Mouse (Mus musculus): Measurements from ENCODE around the gene Ccdc116. TPM values are rescaled to one million over a fixed set of nuclear protein-coding genes. Genes with fewer than 3 reads are reported as not detected.

Gene Ccdc116
- polyA plus RNA-seq, 2 experiments from 2014 or later: 0.24 to 0.54 TPM

DNA sequence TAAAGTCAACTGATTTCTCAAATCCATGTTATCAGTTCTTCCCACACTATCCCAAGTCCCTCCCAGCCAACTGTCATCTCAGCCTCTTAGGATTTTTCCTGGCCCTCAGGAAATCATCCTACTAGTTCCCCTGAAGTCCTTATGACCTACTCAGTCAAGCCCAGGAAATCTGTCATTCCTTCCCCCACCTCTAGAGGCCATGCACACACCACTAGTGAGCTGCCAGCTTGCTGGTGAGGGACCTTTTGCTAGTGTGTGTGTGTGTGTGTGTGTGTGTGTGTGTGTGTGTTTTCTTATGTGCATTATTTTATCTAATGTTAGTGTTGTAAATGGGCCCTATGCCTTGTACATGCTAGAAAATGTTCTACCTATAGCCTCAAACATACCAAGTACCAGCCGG, 19.7 kb downstream of the Ccdc116 start:
- ATAC-seq: no peak

DNA sequence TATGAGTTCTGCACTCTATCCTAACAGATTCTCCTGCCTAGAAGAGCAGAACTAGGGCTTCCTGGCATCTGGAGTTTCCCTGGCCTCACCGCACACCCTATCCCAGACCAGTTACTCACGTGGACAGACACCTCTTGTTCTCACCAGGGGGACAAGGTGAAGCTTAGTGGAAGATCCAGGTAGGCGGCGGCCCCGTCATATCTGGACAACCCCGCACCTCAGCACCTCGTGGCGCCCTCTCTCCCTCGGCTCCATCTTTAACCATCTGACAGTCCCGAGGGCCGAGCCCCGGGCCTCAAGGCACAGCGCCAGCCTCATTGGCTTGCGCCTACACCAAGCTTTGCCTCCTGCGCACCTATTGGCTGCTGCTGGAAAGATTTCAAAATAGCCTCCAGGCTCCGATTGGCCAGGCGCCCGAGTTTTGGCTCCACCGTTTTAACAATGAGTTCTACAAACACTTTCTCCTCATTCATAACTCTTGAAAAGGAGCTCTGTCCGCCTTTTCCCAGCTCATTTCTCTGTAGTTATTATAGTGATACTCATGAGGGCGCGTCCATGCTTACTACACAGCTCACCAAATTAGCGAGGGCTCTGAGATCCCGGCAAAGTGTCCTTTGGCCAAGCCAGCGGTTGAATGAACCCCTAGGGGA, 22.0 kb downstream of the Ccdc116 start, which contains the start of gene 2610318N02Rik:
Gene 2610318N02Rik (minus strand): TSS at position 297 of the 650 bp plus-strand sequence.
- ATAC-seq: peak; percentile 92

DNA sequence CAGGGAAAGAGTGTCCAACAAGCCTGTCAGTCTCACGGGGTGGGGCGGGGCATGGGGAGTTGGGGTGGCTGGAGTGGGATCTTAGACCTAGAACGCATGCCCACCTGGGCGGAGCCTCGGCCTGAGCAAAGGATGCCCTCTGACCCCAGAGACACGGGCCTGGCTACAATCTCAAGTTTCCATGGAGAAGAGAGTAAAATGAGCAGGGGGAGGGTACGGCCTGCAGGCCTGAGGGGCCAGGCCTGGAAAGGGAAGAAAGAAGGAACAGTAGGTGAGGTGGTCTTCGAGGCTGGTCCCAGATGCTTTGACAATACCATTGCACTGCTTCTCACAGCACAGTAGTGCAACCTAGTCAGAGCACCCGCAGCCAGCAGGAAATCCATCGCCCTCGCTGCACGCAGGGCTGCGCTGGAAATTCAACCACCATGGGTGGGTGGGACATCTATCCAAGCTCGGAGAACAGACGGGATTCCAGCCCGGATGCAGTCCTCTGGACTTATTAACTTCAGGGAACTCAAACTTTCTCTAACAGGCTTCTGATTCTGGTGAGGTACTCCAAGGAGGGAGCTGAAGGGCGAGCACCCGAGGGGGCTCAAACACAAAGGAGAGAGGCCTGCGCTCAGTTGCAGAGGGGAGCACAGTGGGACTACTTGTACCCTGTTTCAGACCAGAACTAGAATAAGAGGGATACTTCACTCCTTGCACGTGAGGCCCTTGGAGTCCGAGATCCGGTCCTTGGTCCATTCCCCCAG, 22.7 kb downstream of the Ccdc116 start:
- peak; percentile 8 for ATAC-seq

DNA sequence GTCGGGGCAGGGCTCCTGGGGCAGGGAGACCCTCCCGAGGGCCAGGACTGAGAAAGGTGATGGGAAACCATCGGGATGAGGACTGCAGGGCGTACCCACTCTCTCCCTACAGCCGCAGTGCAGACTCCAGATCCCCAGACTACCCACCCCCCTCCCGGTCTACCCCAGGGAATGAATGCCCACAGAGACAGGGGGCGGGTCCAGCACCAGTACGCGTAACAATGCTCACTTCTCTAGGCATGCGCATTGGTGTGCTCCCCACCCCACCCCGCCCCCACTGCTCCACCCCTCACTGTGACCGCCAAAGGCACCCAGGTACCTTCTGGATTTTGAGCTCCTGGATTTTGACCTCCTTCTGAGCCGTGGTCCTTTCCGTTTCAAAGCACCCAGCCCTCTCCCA, 25.5 kb downstream of the Ccdc116 start:
- no peak for ATAC-seq

DNA sequence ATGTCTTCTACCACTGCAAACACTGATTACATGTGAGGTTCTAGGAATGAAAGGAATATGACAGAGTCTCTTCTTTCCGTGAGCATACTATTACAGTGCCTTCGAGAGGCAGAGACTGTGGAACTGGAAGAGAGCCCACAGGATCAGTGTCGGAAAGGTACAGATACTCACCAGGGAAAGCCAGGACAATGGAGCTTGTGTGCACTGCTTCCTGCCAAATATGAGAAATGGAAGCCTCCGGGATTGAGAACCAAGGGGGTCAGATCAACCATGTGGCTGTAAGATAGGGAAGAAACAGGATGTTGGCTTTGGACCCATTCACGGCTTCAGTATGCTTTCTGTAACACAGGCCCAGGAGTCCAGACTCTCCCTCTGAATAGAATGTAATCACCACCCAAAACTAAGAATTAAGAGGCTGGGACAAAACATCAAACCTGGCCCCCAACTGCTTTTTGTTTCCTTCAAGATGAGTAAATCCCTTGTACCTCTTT, 29.7 kb downstream of the Ccdc116 start:
- no peak for ATAC-seq

DNA sequence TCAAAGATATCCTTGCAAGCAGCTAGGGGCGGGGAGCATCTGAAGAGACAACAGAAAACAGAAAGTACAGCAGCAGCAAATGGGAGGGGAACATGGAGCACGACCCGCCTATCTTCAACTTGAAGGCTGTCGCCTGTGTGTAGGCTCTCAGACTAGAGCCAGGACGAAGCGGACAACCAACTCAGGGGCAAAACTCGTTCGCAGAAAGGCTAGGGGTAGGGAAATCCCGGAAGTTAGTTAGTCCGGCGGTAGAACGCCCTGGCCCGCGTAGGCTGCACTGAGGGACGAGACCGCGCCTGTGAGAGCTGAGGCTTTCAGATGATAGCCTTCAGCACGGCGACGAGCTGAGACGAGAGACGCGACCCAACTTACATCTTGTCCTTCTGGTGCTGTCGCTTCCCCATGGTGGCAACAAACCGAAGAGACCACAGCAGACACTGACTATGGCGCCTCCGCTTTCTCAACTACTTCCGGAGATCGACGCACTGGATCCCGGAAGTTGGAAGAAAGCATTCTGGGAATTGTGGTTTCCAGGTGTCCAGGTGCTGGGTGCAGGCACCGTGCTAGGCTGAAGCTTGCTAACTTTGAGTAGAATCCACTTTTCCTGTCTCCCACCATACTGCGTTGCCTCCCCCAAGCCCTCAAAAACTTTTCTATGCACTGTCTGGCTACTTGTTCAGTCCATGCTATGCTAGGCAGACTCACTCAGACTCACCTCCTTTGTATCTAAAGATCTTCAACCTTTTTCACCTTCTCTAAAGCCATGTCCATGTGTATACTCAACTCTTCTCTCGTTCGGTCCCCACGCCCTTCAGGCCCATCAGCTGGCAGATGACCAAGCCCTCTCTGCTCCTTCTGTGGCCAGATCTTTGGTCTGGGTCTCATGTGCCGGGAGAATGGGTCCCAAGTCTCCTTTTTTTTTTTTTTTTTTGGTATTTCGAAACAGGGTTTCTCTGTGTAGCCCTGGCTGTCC, 36.0 kb downstream of the Ccdc116 start, which contains the start of gene Ppil2:
Gene Ppil2 (minus strand): TSS at position 487 of the 973 bp plus-strand sequence.
- peak; percentile 84 for ATAC-seq

DNA sequence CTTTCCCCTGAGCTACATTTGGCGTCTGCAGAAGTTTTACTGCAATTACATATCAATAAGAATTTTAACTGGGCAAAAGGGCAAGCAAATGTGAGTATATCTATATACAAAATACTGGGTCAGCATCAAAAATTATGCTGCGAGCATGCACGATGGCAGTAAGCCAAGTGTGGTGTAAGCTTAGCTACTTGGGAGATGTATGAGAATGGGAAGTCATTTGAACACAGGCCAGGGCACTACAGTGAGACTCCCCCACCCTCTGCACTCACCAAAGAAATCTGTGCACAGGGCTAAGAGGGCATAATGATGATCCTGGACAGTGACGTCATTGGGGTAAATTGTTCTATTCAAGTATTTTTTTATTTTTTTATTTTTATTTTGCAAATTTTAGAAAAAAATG, 42.4 kb downstream of the Ccdc116 start:
- no peak for ATAC-seq

DNA sequence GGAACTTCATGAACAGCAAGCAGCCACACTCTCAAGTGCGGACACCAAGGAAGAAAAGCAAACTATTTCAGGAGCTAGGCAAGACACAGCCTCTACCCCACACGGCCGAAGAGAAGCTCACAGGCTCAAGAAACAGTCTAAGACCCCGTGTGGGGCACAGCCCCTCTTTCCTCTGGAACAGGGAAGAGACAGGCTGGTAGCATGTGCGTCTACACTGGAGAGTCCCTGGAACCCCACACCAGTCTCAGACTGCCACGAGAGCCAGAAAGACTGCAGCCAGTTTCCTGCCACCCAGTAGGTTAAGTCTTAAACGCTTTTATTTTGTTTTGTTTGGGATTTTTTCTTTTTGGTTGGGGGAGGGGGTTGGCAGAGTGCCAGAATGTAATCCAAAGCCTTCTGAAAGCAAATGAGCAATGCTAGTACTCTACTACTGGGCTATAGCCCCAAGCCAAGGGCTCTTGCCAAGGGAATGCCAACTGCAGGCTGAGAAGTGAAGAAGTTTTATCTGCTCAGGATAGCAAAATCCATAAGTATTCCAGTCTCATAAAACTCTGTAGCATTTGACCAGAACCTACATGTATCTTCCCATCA, 44.3 kb downstream of the Ccdc116 start:
- no peak for ATAC-seq

DNA sequence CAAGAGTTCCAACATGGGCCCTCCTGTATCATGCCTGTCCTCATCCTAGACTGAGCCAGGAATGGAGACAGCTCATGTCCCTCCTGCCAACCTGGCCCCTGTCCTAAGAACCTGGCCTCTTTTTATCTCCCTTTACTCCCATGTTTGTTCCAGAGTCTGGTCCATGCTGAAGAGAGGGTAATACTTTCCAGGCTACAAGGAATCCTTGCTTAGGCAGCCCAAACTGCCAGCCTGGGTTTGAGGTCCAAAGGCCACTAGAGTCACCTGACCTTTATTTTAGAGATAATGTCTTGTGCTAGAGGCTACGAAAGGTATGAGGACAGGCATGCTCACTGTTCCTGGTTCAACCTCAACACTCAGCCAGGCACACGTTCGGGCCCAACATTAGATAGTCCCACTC, 50.1 kb downstream of the Ccdc116 start:
- no peak for ATAC-seq

Other genes with a start within 250 kb of the Ccdc116 start
- gene Mapk1, start 163.8 kb downstream of the Ccdc116 start, polyA plus RNA-seq (2017; shearing (Covaris generic)): 10 to 100 TPM; 30.9 to 34.1 TPM
- gene Ypel1, start 77.5 kb downstream of the Ccdc116 start, polyA plus RNA-seq (2017; shearing (Covaris generic)): 1 to 10 TPM; 3.2 to 3.8 TPM
- gene Ppil2, start 36.0 kb downstream of the Ccdc116 start, polyA plus RNA-seq (2017; shearing (Covaris generic)): 100 to 1,000 TPM; 166 to 209 TPM
- 10 to 100 TPM; 10.7 to 11.1 TPM for gene 2610318N02Rik, start 22.1 kb downstream of the Ccdc116 start, polyA plus RNA-seq (2017; shearing (Covaris generic))
- gene Sdf2l1, start 14.8 kb downstream of the Ccdc116 start, polyA plus RNA-seq (2017; shearing (Covaris generic)): 10 to 100 TPM; 27.8 to 50.4 TPM
- gene Ydjc, start 2.6 kb downstream of the Ccdc116 start, polyA plus RNA-seq (2017; shearing (Covaris generic)): 1 to 10 TPM; 7.0 to 8.2 TPM
- gene Ube2l3, start 55.4 kb upstream of the Ccdc116 start, polyA plus RNA-seq (2017; shearing (Covaris generic)): 100 to 1,000 TPM; 300 to 366 TPM
- gene Rimbp3, start 61.4 kb upstream of the Ccdc116 start, polyA plus RNA-seq (2017; shearing (Covaris generic)): not detected
- gene Hic2, start 86.3 kb upstream of the Ccdc116 start, polyA plus RNA-seq (2017; shearing (Covaris generic)): 1 to 10 TPM in 1 of 2 experiments, under 1 TPM in 1; 0.83 to 1.1 TPM
- gene Tmem191c, start 128.8 kb upstream of the Ccdc116 start, polyA plus RNA-seq (2017; shearing (Covaris generic)): 10 to 100 TPM; 30.6 to 32.6 TPM
- gene Serpind1, start 184.1 kb upstream of the Ccdc116 start, polyA plus RNA-seq (2017; shearing (Covaris generic)): under 1 TPM; 0.22 to 0.53 TPM

Data from activated CD4-positive, CD25-positive, alpha-beta regulatory T cell, adult 4 months (primary cell).